Mouse (Mus musculus) left cerebral cortex, postnatal 4 days (tissue): ENCODE measurements around the gene AA467197. TPM values are rescaled to one million over a fixed set of nuclear protein-coding genes. Genes with fewer than 3 reads are reported as not detected.

Experiments used
- DNase-seq: peaks from one replicate; pipeline ENCODE4 v3.0.0-alpha.2; 2022
- intact Hi-C: fragments of 180-260 bp; cut with DNase I; formaldehyde crosslinking; loops from one replicate; pipeline ENCODE4 v1.15.1; 2025
- total RNA-seq, 2 experiments: library from RNA; stranded (reverse); gene quantifications; 2 replicates each; pipeline ENCODE4 v1.2.3; 2021

Gene AA467197
- total RNA-seq, 2 experiments from 2014 or later: not detected

- DNase-seq: peak; percentile 78
- intact Hi-C loops: loop anchor here (10.0 kb wide), 1 partner anchor 117 kb away; no protein-coding TSS in a partner anchor
Observed at GRCm38 (mm10) chr2:122637526-122637997, 776 bp downstream of the AA467197 start.

GRCm38 (mm10) chr2:122638029-122638428 is 1.2 kb downstream of the AA467197 start:
- DNase-seq: no peak
- intact Hi-C loops: loop anchor here (10.0 kb wide), 1 partner anchor 117 kb away; no protein-coding TSS in a partner anchor

- no peak for DNase-seq
- intact Hi-C loops: loop anchor here (10.0 kb wide), 1 partner anchor 116 kb away; no protein-coding TSS in a partner anchor
Observed at GRCm38 (mm10) chr2:122638673-122639072, 1.9 kb downstream of the AA467197 start.

GRCm38 (mm10) chr2:122652096-122653084 is 15.6 kb downstream of the AA467197 start:
- no peak for DNase-seq
- intact Hi-C loops: no loop called here

GRCm38 (mm10) chr2:122656052-122656451 is 19.3 kb downstream of the AA467197 start:
- no peak for DNase-seq
- intact Hi-C loops: no loop called here

- intact Hi-C loops: no loop called here
- DNase-seq: no peak
Observed at GRCm38 (mm10) chr2:122656767-122657166, 20.0 kb downstream of the AA467197 start.

GRCm38 (mm10) chr2:122657707-122658524 is 21.1 kb downstream of the AA467197 start:
- intact Hi-C loops: no loop called here
- no peak for DNase-seq

GRCm38 (mm10) chr2:122659825-122660224 is 23.0 kb downstream of the AA467197 start:
- DNase-seq: no peak
- intact Hi-C loops: no loop called here

- intact Hi-C loops: no loop called here
- DNase-seq: no peak
Observed at GRCm38 (mm10) chr2:122665253-122665972, 28.6 kb downstream of the AA467197 start.

- intact Hi-C loops: no loop called here
- peak; percentile 25 for DNase-seq
Observed at GRCm38 (mm10) chr2:122665973-122666875, 29.4 kb downstream of the AA467197 start.

GRCm38 (mm10) chr2:122667856-122668255 is 31.1 kb downstream of the AA467197 start:
- DNase-seq: peak; percentile 22
- intact Hi-C loops: no loop called here

GRCm38 (mm10) chr2:122671714-122672113 is 34.9 kb downstream of the AA467197 start:
- intact Hi-C loops: no loop called here
- no peak for DNase-seq

GRCm38 (mm10) chr2:122672841-122673240 is 36.1 kb downstream of the AA467197 start:
- intact Hi-C loops: no loop called here
- no peak for DNase-seq

- intact Hi-C loops: no loop called here
- no peak for DNase-seq
Observed at GRCm38 (mm10) chr2:122675126-122675525, 38.3 kb downstream of the AA467197 start.

GRCm38 (mm10) chr2:122681379-122682137 is 44.8 kb downstream of the AA467197 start:
- no peak for DNase-seq
- intact Hi-C loops: no loop called here

GRCm38 (mm10) chr2:122682520-122682919 is 45.7 kb downstream of the AA467197 start:
- intact Hi-C loops: no loop called here
- no peak for DNase-seq

- intact Hi-C loops: no loop called here
- DNase-seq: no peak
Observed at GRCm38 (mm10) chr2:122683641-122684040, 46.9 kb downstream of the AA467197 start.

GRCm38 (mm10) chr2:122686665-122687064 is 49.9 kb downstream of the AA467197 start:
- intact Hi-C loops: no loop called here
- no peak for DNase-seq
